Comparison of ENCODE assay signal across 9 mouse cellular contexts in genomic region chr3:63294791-63295190, GRCm38 (mm10). TPM values are rescaled to one million over a fixed set of nuclear protein-coding genes. Genes with fewer than 3 reads are reported as not detected.
DNase-seq lines count a peak whose midpoint lies in the region; ATAC-seq lines count a peak whose summit lies in the region.
"Had no signal": no experiment of that assay in that cellular context is flagged by ENCODE, and none has a peak within 500 bp of the region (broad histone marks: within the 10 kb centered on the region; RNA-seq: fewer than 3 reads in every experiment).

No protein-coding gene starts in this region.

- H3K36me3 ChIP-seq in heart, embryonic 15.5 days = no peaks in the 10 kb centered on the region
- H3K36me3 ChIP-seq in hindbrain, embryonic 11.5 days (ENCODE audit: control insufficient read depth, insufficient read depth, low read length) = no peaks in the 10 kb centered on the region
- H3K36me3 ChIP-seq in midbrain, embryonic 12.5 days = no peaks in the 10 kb centered on the region

- H3K9ac ChIP-seq in heart, embryonic 15.5 days = 0 out of 2 replicates have a peak overlapping the region, but pooled peaks have one; percentile 63
- no peak overlapping the region for H3K9ac ChIP-seq in hindbrain, embryonic 11.5 days (ENCODE audit: low read depth, low read length)
- no peak overlapping the region; the same call in 1 of the 2 replicates for H3K9ac ChIP-seq in midbrain, embryonic 12.5 days (replicated peaks)

- DNase-seq in heart, adult 11 months = no peak
- no peak for DNase-seq in hindbrain, embryonic 11.5 days (ENCODE audit: low spot score)
- DNase-seq in cerebellum, adult 9-11 months = no peak
- no peak for DNase-seq in urinary bladder, postnatal 25 days (ENCODE audit: low spot score)

- H3K4me1 ChIP-seq in heart, embryonic 15.5 days (replicated peaks) = peaks cover 6% of the 10 kb centered on the region; the same call in 1 of the 2 replicates
- H3K4me1 ChIP-seq in brown adipose tissue, adult 24 weeks (ENCODE audit: control insufficient read depth, insufficient read depth, insufficient read length, low read length) = no peaks in the 10 kb centered on the region
- no peaks in the 10 kb centered on the region for H3K4me1 ChIP-seq in hindbrain, embryonic 11.5 days (replicated peaks; ENCODE audit: control insufficient read depth, insufficient read depth, low read length)
- peaks cover 4% of the 10 kb centered on the region; the same call in 1 of the 2 replicates for H3K4me1 ChIP-seq in midbrain, embryonic 12.5 days

- WGBS in heart, embryonic 15.5 days = 40% methylated on average over 4 of the region's 4 CpGs
- 35% methylated on average over 4 of the region's 4 CpGs for WGBS in hindbrain, embryonic 11.5 days
- WGBS in midbrain, embryonic 12.5 days = 37% methylated on average over 4 of the region's 4 CpGs

- peak overlapping the region; percentile 100 for H3K4me2 ChIP-seq in heart, embryonic 15.5 days
- H3K4me2 ChIP-seq in hindbrain, embryonic 11.5 days (replicated peaks; ENCODE audit: low read depth, low read length) = peak overlapping the region; percentile 99
- peak overlapping the region; percentile 100 for H3K4me2 ChIP-seq in midbrain, embryonic 12.5 days (replicated peaks)

- ATAC-seq in heart, embryonic 15.5 days (replicated peaks; ENCODE audit: insufficient number of reproducible peaks, insufficient read depth, low FRiP score, low read depth) = no peak
- ATAC-seq in hindbrain, embryonic 11.5 days (ENCODE audit: low FRiP score) = no peak
- ATAC-seq in midbrain, embryonic 12.5 days (ENCODE audit: low FRiP score, low read depth) = no peak
- ATAC-seq in megakaryocyte progenitor cell, adult 5-6 weeks (replicated peaks; ENCODE audit: poor library complexity) = no peak

- H3K27me3 ChIP-seq in heart, embryonic 15.5 days = peaks cover 10% of the 10 kb centered on the region
- H3K27me3 ChIP-seq in hindbrain, embryonic 11.5 days (ENCODE audit: control insufficient read depth, insufficient read depth, low read length) = peaks cover 3% of the 10 kb centered on the region; the same call in 1 of the 2 replicates
- peaks cover 19% of the 10 kb centered on the region for H3K27me3 ChIP-seq in midbrain, embryonic 12.5 days

- no peaks in the 10 kb centered on the region for H3K9me3 ChIP-seq in heart, embryonic 15.5 days (replicated peaks)
- H3K9me3 ChIP-seq in hindbrain, embryonic 11.5 days (ENCODE audit: control insufficient read depth, low read length) = no peaks in the 10 kb centered on the region
- no peaks in the 10 kb centered on the region for H3K9me3 ChIP-seq in midbrain, embryonic 12.5 days

- H3K4me3 ChIP-seq in heart, embryonic 15.5 days = peak overlapping the region; percentile 78
- H3K4me3 ChIP-seq in brown adipose tissue, adult 24 weeks (ENCODE audit: insufficient read depth, low read depth, low read length) = peak overlapping the region; percentile 88
- peak overlapping the region; percentile 64 for H3K4me3 ChIP-seq in hindbrain, embryonic 11.5 days (ENCODE audit: low read depth, low read length)
- H3K4me3 ChIP-seq in midbrain, embryonic 12.5 days = peak overlapping the region; percentile 78

- H3K27ac ChIP-seq in heart, embryonic 15.5 days = 0 out of 2 replicates have a peak overlapping the region, but pooled peaks have one; percentile 66
- peak overlapping the region; percentile 86 for H3K27ac ChIP-seq in brown adipose tissue, adult 24 weeks (replicated peaks; ENCODE audit: low read depth, low read length)
- no peak overlapping the region for H3K27ac ChIP-seq in hindbrain, embryonic 11.5 days (ENCODE audit: low read depth, low read length)
- H3K27ac ChIP-seq in midbrain, embryonic 12.5 days (replicated peaks) = no peak overlapping the region
- H3K27ac ChIP-seq: macrophage had no signal

RNA-seq across cellular contexts. Expression of gene Mme, which starts 53.5 kb away (rescaled TPM):
- 3.2 and 3.9 TPM in 2 replicates for polyA plus RNA-seq in heart, embryonic 15.5 days (2015; fragmentation: Nextera tagmentation; extraction: Ambion mirVana)
- 98.1 and 154 TPM in 2 replicates for polyA plus RNA-seq in brown adipose tissue, adult 24 weeks (2012; ENCODE audit: insufficient read depth, insufficient read length, missing spikeins)
- 23.7 and 26.0 TPM in 2 replicates for polyA plus RNA-seq in hindbrain, embryonic 11.5 days (2014; fragmentation: Nextera tagmentation; extraction: Ambion mirVana)
- polyA plus RNA-seq in midbrain, embryonic 12.5 days (2016; fragmentation: Nextera tagmentation; extraction: Ambion mirVana) = 10.3 and 12.6 TPM in 2 replicates
- total RNA-seq in megakaryocyte progenitor cell, adult 5-6 weeks (2015) = not detected in 2 replicates
- not detected in 2 replicates for total RNA-seq in megakaryocyte progenitor cell, adult 5-6 weeks (2017)
- polyA plus RNA-seq: macrophage had no signal

Comparison
In these comparisons a context has a peak if more than half of its experiments do, and no peak if none do; other contexts are left out.
1. H3K27ac ChIP-seq: peak in heart, embryonic 15.5 days (single experiment) and brown adipose tissue, adult 24 weeks (single experiment); none in hindbrain, embryonic 11.5 days (single experiment) and midbrain, embryonic 12.5 days (single experiment).
2. Peak in every context shown above with its lines, with median percentiles within 50 percentile points of each other: H3K4me2 ChIP-seq and H3K4me3 ChIP-seq.